In the genomic region with DNA sequence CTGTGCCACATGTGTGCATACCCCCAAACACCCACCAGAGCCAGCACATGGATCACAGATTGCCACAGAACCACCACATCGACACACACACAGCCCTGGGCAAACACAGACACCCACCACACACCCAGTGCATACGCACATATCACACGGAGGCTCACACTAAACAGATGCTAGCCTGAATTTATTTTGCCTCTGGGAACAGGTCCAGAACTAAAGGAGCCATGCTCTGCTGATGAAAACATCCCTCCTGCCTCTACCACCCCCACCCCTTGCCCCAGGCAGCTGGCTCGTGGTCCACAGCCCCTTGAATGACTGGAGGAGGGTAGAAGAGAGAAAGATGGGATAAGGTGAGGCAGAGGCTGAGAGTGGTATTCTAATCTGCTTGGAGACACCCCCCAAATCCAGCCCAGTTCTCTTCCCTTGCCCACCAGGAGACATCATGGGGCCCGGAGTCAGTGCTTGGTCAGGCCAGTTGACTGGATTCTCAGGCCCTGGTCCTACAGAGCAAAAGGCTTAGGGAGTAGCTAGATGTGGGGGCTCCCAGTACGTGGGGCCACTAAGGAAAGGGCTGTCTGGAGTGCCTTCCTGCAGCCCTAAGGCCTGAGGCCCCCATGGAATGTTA, we compare ENCODE assay signal across 8 mouse cellular contexts. TPM values are rescaled to one million over a fixed set of nuclear protein-coding genes. Genes with fewer than 3 reads are reported as not detected.
A peak's percentile ranks its signal among the peaks of the same experiment; 100 is the strongest.
DNase-seq lines count a peak whose midpoint lies in the region; ATAC-seq and TF ChIP-seq lines count a peak whose summit lies in the region.

No protein-coding gene starts in this region.

- H3K4me3 ChIP-seq in kidney, postnatal 0 days (replicated peaks; ENCODE audit: low read depth, low read length), result 0 out of 2 replicates have a peak overlapping the region, but pooled peaks have one; percentile 2
- peak overlapping the region; percentile 90 for H3K4me3 ChIP-seq in brown adipose tissue, adult 24 weeks (ENCODE audit: insufficient read depth, low read depth, low read length)
- 0 out of 2 replicates have a peak overlapping the region, but pooled peaks have one; percentile 1 for H3K4me3 ChIP-seq in hindbrain, embryonic 12.5 days
- no peak overlapping the region; the same call in 1 of the 2 replicates for H3K4me3 ChIP-seq in midbrain, embryonic 13.5 days (replicated peaks)

- no peaks in the 10 kb centered on the region for H3K9me3 ChIP-seq in kidney, postnatal 0 days (replicated peaks; ENCODE audit: low read length)
- H3K9me3 ChIP-seq in hindbrain, embryonic 12.5 days (replicated peaks), result no peaks in the 10 kb centered on the region
- H3K9me3 ChIP-seq in midbrain, embryonic 13.5 days, result no peaks in the 10 kb centered on the region

- 46% methylated on average over 6 of the region's 6 CpGs for WGBS in kidney, postnatal 0 days
- 56% methylated on average over 6 of the region's 6 CpGs for WGBS in hindbrain, embryonic 12.5 days
- WGBS in midbrain, embryonic 13.5 days, result 60% methylated on average over 6 of the region's 6 CpGs

- TF ChIP-seq CTCF in kidney, postnatal 0 days (IDR thresholded peaks at IDR 0.05; ENCODE audit: low read depth), result no peak

- no peaks in the 10 kb centered on the region for H3K27me3 ChIP-seq in kidney, postnatal 0 days (ENCODE audit: insufficient read depth, low read length)
- H3K27me3 ChIP-seq in hindbrain, embryonic 12.5 days, result peaks cover 8% of the 10 kb centered on the region; the same call in 1 of the 2 replicates
- H3K27me3 ChIP-seq in midbrain, embryonic 13.5 days, result peaks cover 7% of the 10 kb centered on the region; the same call in 1 of the 2 replicates

- H3K9ac ChIP-seq in kidney, postnatal 0 days (ENCODE audit: low read depth, low read length), result 0 out of 2 replicates have a peak overlapping the region, but pooled peaks have one; percentile 40
- peak overlapping the region; percentile 13; the same call in 1 of the 2 replicates for H3K9ac ChIP-seq in hindbrain, embryonic 12.5 days
- peak overlapping the region; percentile 42 for H3K9ac ChIP-seq in midbrain, embryonic 13.5 days (replicated peaks)

- DNase-seq in kidney, postnatal 0 days (ENCODE audit: low spot score), result no peak
- no peak for DNase-seq in kidney, adult 8-10 months
- DNase-seq in ovary, postnatal 14 days (ENCODE audit: low spot score), result no peak
- DNase-seq in gastrocnemius, postnatal 14 days, result no peak

- ATAC-seq in kidney, postnatal 0 days (replicated peaks; ENCODE audit: low FRiP score, low read depth), result no peak
- ATAC-seq in hindbrain, embryonic 12.5 days (ENCODE audit: low FRiP score), result no peak
- no peak for ATAC-seq in midbrain, embryonic 13.5 days
- no peak for ATAC-seq in monocyte, adult 5-6 weeks (replicated peaks; ENCODE audit: insufficient number of reproducible peaks, low FRiP score, low TSS enrichment, poor library complexity, severe bottlenecking)

- peaks cover 58% of the 10 kb centered on the region for H3K4me1 ChIP-seq in kidney, postnatal 0 days (replicated peaks; ENCODE audit: insufficient read depth, low read length)
- peaks cover 32% of the 10 kb centered on the region for H3K4me1 ChIP-seq in brown adipose tissue, adult 24 weeks (ENCODE audit: control insufficient read depth, insufficient read depth, insufficient read length, low read length)
- peaks cover 85% of the 10 kb centered on the region for H3K4me1 ChIP-seq in hindbrain, embryonic 12.5 days
- peaks cover 87% of the 10 kb centered on the region for H3K4me1 ChIP-seq in midbrain, embryonic 13.5 days (replicated peaks)

- peak overlapping the region; percentile 98 for H3K27ac ChIP-seq in kidney, postnatal 0 days
- H3K27ac ChIP-seq in brown adipose tissue, adult 24 weeks (replicated peaks; ENCODE audit: low read depth, low read length), result peak overlapping the region; percentile 91
- H3K27ac ChIP-seq in hindbrain, embryonic 12.5 days, result peak overlapping the region; percentile 60; the same call in 1 of the 2 replicates
- no peak overlapping the region for H3K27ac ChIP-seq in midbrain, embryonic 13.5 days

- intact Hi-C loops in gastrocnemius, postnatal 14 days (cut with DNase I; ENCODE audit: low total_unique reads), result no loop called here

- 0 out of 2 replicates have a peak, but pooled peaks cover 14% of the 10 kb centered on the region for H3K36me3 ChIP-seq in kidney, postnatal 0 days (ENCODE audit: insufficient read depth, low read length)
- H3K36me3 ChIP-seq in hindbrain, embryonic 12.5 days, result no peaks in the 10 kb centered on the region
- H3K36me3 ChIP-seq in midbrain, embryonic 13.5 days, result no peaks in the 10 kb centered on the region

- peak overlapping the region; percentile 72 for H3K4me2 ChIP-seq in kidney, postnatal 0 days (ENCODE audit: low read length)
- H3K4me2 ChIP-seq in hindbrain, embryonic 12.5 days (replicated peaks), result peak overlapping the region; percentile 79
- peak overlapping the region; percentile 68 for H3K4me2 ChIP-seq in midbrain, embryonic 13.5 days (replicated peaks)

RNA-seq across cellular contexts. Expression of gene Hdac7, which starts 16.0 kb away (rescaled TPM):
- polyA plus RNA-seq in kidney, postnatal 0 days (2015; fragmentation: Nextera tagmentation; extraction: Ambion mirVana), result 24.5 and 24.7 TPM in 2 replicates
- 10.0 and 10.2 TPM in 2 replicates for polyA plus RNA-seq in brown adipose tissue, adult 24 weeks (2012; ENCODE audit: insufficient read depth, insufficient read length, missing spikeins)
- 26.7 and 29.1 TPM in 2 replicates for polyA plus RNA-seq in hindbrain, embryonic 12.5 days (2016; fragmentation: Nextera tagmentation; extraction: Ambion mirVana)
- polyA plus RNA-seq in midbrain, embryonic 13.5 days (2015; fragmentation: Nextera tagmentation; extraction: Ambion mirVana), result 29.8 and 31.4 TPM in 2 replicates
- 6.5 to 17.5 TPM (median 10.7 TPM) in 3 replicates for total RNA-seq in monocyte, adult 5-6 weeks (2017)
- 10 to 100 TPM; 18.2 to 23.3 TPM for total RNA-seq in gastrocnemius, postnatal 14 days (2021)

RNA-seq across cellular contexts. Expression of gene Slc48a1, which starts 50.0 kb away (rescaled TPM):
- 86.9 and 108 TPM in 2 replicates for polyA plus RNA-seq in kidney, postnatal 0 days (2015; fragmentation: Nextera tagmentation; extraction: Ambion mirVana)
- 70.5 and 79.9 TPM in 2 replicates for polyA plus RNA-seq in brown adipose tissue, adult 24 weeks (2012; ENCODE audit: insufficient read depth, insufficient read length, missing spikeins)
- 41.6 and 43.3 TPM in 2 replicates for polyA plus RNA-seq in hindbrain, embryonic 12.5 days (2016; fragmentation: Nextera tagmentation; extraction: Ambion mirVana)
- 48.0 and 59.8 TPM in 2 replicates for polyA plus RNA-seq in midbrain, embryonic 13.5 days (2015; fragmentation: Nextera tagmentation; extraction: Ambion mirVana)
- total RNA-seq in monocyte, adult 5-6 weeks (2017), result 20.0 to 22.8 TPM (median 22.4 TPM) in 3 replicates
- 10 to 100 TPM; 39.9 to 40.3 TPM for total RNA-seq in gastrocnemius, postnatal 14 days (2021)
